Comparison of ENCODE assay signal across 8 mouse cellular contexts in genomic region chr4:101550671-101551161, GRCm38 (mm10). TPM values are rescaled to one million over a fixed set of nuclear protein-coding genes. Genes with fewer than 3 reads are reported as not detected.
A peak's percentile ranks its signal among the peaks of the same experiment; 100 is the strongest.
DNase-seq lines count a peak whose midpoint lies in the region; ATAC-seq and TF ChIP-seq lines count a peak whose summit lies in the region.

No protein-coding gene starts in this region.

- TF ChIP-seq POLR2A in kidney, adult 2 months (IDR thresholded peaks at IDR 0.05; ENCODE audit: low read depth, low read length) = no peak

- H3K4me3 ChIP-seq in kidney, adult 2 months (ENCODE audit: insufficient read depth, low read depth, low read length) = no peak overlapping the region
- peak overlapping the region; percentile 23; the same call in 1 of the 2 replicates for H3K4me3 ChIP-seq in lung, postnatal 0 days (ENCODE audit: low read depth, low read length)

- peak; percentile 90 for ATAC-seq in lung, postnatal 0 days
- ATAC-seq in erythroblast, adult 5-6 weeks (replicated peaks; ENCODE audit: low FRiP score, poor library complexity, severe bottlenecking) = no peak

- no peaks in the 10 kb centered on the region for H3K36me3 ChIP-seq in kidney, adult 2 months (ENCODE audit: control insufficient read depth, insufficient read depth, low read length)
- H3K36me3 ChIP-seq in lung, postnatal 0 days (ENCODE audit: insufficient read depth, low read length) = no peaks in the 10 kb centered on the region

- intact Hi-C loops in gastrocnemius, postnatal 36 days (cut with DNase I) = no loop called here

- H3K4me2 ChIP-seq in lung, postnatal 0 days (replicated peaks; ENCODE audit: low read depth, low read length) = peak overlapping the region; percentile 46

- no peaks in the 10 kb centered on the region for H3K27me3 ChIP-seq in kidney, adult 2 months (replicated peaks; ENCODE audit: control insufficient read depth, insufficient read depth, low read length)
- H3K27me3 ChIP-seq in lung, postnatal 0 days (replicated peaks; ENCODE audit: insufficient read depth, low read length) = 0 out of 2 replicates have a peak, but pooled peaks cover 6% of the 10 kb centered on the region

- no peak for TF ChIP-seq CTCF in kidney, adult 2 months (conservative IDR thresholded peaks at IDR 0.05; ENCODE audit: insufficient read depth, insufficient read length, low read depth, low read length)
- TF ChIP-seq CTCF in lung, postnatal 0 days (IDR thresholded peaks at IDR 0.05) = no peak

- TF ChIP-seq EP300 in lung, postnatal 0 days (IDR thresholded peaks at IDR 0.05) = no peak

- H3K9ac ChIP-seq in lung, postnatal 0 days (replicated peaks; ENCODE audit: low read depth) = no peak overlapping the region

- 2% methylated on average over 33 of the region's 33 CpGs for WGBS in kidney, adult 2 months
- WGBS in lung, postnatal 0 days = 0% methylated on average over 33 of the region's 33 CpGs

- no peaks in the 10 kb centered on the region for H3K9me3 ChIP-seq in lung, postnatal 0 days (ENCODE audit: low read length)

- peak; percentile 31 for DNase-seq in layer of hippocampus, adult 9-11 months
- no peak for DNase-seq in layer of hippocampus, postnatal 25 days (ENCODE audit: extremely low spot score in 1 of 2, low spot score in 1 of 2)
- peak; percentile 80 to 85 for DNase-seq in cerebellum, postnatal 10 days
- DNase-seq in gastrocnemius, postnatal 36 days = peak; percentile 11 to 17
- DNase-seq in kidney, adult 2 months = peak; percentile 39
- peak; percentile 61 for DNase-seq in lung, postnatal 0 days (ENCODE audit: low spot score)
- peak; percentile 71 for DNase-seq in ovary, postnatal 36 days (ENCODE audit: low spot score)

- H3K27ac ChIP-seq in kidney, adult 2 months (ENCODE audit: insufficient read depth, low read depth, low read length) = no peak overlapping the region
- H3K27ac ChIP-seq in lung, postnatal 0 days (ENCODE audit: low read length) = no peak overlapping the region

- no peaks in the 10 kb centered on the region for H3K4me1 ChIP-seq in kidney, adult 2 months (ENCODE audit: control insufficient read depth, insufficient read depth, low read length)
- H3K4me1 ChIP-seq in lung, postnatal 0 days (ENCODE audit: insufficient read depth, low read depth, low read length) = 0 out of 2 replicates have a peak, but pooled peaks cover 4% of the 10 kb centered on the region

RNA-seq across cellular contexts. Expression of gene Dnajc6, which starts 54.3 kb away (rescaled TPM):
- 100 to 1,000 TPM; 317 to 331 TPM for total RNA-seq in layer of hippocampus, postnatal 25 days (2021)
- under 1 TPM; 0.22 to 0.31 TPM for total RNA-seq in gastrocnemius, postnatal 36 days (2021)
- 13.9 and 14.5 TPM in 2 replicates for polyA plus RNA-seq in kidney, adult 2 months (2012; rRNA removed)
- polyA plus RNA-seq in lung, postnatal 0 days (2015; fragmentation: Nextera tagmentation; extraction: Ambion mirVana) = 0.14 and 0.26 TPM in 2 replicates
- 6.7 and 8.6 TPM in 2 replicates for total RNA-seq in erythroblast, adult 5-6 weeks (2015; ENCODE audit: low replicate concordance)
- 5.1 and 5.9 TPM in 2 replicates for total RNA-seq in erythroblast, adult 5-6 weeks (2017; ENCODE audit: low replicate concordance)

Comparison
In these comparisons a context has a peak if more than half of its experiments do, and no peak if none do; other contexts are left out.
1. DNase-seq: peak in layer of hippocampus, adult 9-11 months (single experiment), cerebellum, postnatal 10 days (2 of 2), gastrocnemius, postnatal 36 days (2 of 2), kidney, adult 2 months (single experiment), lung, postnatal 0 days (single experiment) and ovary, postnatal 36 days (single experiment); none in layer of hippocampus, postnatal 25 days (0 of 2).
2. RNA of gene Dnajc6, which starts 54.3 kb away (total RNA-seq): 317 to 331 TPM in layer of hippocampus, postnatal 25 days; 5.1 to 8.6 TPM in erythroblast, adult 5-6 weeks and 0.22 to 0.31 TPM in gastrocnemius, postnatal 36 days; every median in the first group is over 10 times any median in the second.